Mouse (Mus musculus) cerebellum, adult 2 months (tissue): Measurements from ENCODE around the gene Ifna13.

Experiments
- CTCF ChIP-seq: fragments of 200-500 bp; IDR thresholded peaks from 2 replicates; pipeline ENCODE4 v1.5.1; 2011; ENCODE audit warnings: low read depth, mild to moderate bottlenecking, control low read depth, low read length, moderate library complexity, borderline replicate concordance; ENCODE audit not compliant: insufficient read depth
- POLR2A ChIP-seq: fragments of 200-500 bp; IDR thresholded peaks from 2 replicates; pipeline ENCODE4 v1.6.1; 2011; ENCODE audit warnings: low read length, control low read depth, borderline replicate concordance; ENCODE audit not compliant: insufficient read depth

DNA sequence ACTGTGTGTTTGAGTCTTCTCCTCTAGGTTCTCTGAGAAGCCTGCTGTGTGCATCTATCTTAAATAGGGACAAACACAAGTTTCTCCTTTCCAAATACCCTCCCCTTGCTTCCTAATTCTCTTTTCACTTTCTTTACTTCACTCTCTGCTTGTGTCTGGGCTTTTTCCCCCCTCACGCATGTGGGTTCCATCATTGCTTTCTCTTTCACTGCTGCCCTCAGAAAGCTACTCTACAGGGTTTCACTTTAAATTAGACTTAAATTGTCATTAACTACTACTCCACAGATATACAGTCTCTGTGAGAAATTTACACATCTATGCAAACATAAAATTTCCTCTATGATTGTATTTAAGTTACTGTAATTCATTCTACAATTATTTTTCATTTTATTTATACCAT is 39.6 kb upstream of the Ifna13 start, which contains the start of gene Ifna2:
- no peak for TF ChIP-seq CTCF
- TF ChIP-seq POLR2A = no peak
